Mouse (Mus musculus): ENCODE data around the gene Unc79.

GRCm38 (mm10) chr12:103183057-103183456, 234.4 kb downstream of the Unc79 start:
- no peak for TF ChIP-seq CTCF (IDR thresholded peaks at IDR 0.05; ENCODE audit: low read depth)
- TF ChIP-seq EP300 (IDR thresholded peaks at IDR 0.05; ENCODE audit: low read depth), result no peak
